Mouse (Mus musculus) forebrain, embryonic 14.5 days (tissue): Measurements from ENCODE around the gene 1700061G19Rik. TPM values are rescaled to one million over a fixed set of nuclear protein-coding genes. Genes with fewer than 3 reads are reported as not detected.
A peak's percentile ranks its signal among the peaks of the same experiment; 100 is the strongest.
"Not testable (repeated sequence)": the region's sequence is repeated elsewhere in the genome, so short reads cannot be mapped to it uniquely, and the experiment has no call there.

ENCODE experiments used
- ATAC-seq: fragments of 200-750 bp; cut with Nextera tagmentation; 2 replicates; pipeline ENCODE4 v1.8.0; 2017; ENCODE audit warnings: mild to moderate bottlenecking, moderate library complexity
- DNase-seq: peaks from one replicate; pipeline ENCODE4 v3.0.0-alpha.2; 2015; ENCODE audit warnings: low spot score
- H3K27ac ChIP-seq: fragments of 300-500 bp; sonication (generic); 2 replicates; pipeline ENCODE4 v1.5.1; 2014; ENCODE audit warnings: low read depth, mild to moderate bottlenecking, control low read depth, low read length, moderate library complexity
- H3K27me3 ChIP-seq: fragments of 300-500 bp; sonication (generic); replicated peaks from 2 replicates; pipeline ENCODE4 v1.6.1; 2014; ENCODE audit warnings: low read length, control low read depth, mixed read lengths; ENCODE audit not compliant: control insufficient read depth, insufficient read depth
- H3K36me3 ChIP-seq: fragments of 300-500 bp; sonication (generic); 2 replicates; pipeline ENCODE4 v1.6.1; 2014; ENCODE audit warnings: low read length, control low read depth; ENCODE audit not compliant: control insufficient read depth, insufficient read depth
- H3K4me1 ChIP-seq: fragments of 300-500 bp; sonication (generic); 2 replicates; pipeline ENCODE4 v1.6.1; 2014; ENCODE audit warnings: antibody characterized with exemption, low read length, control low read depth; ENCODE audit not compliant: control insufficient read depth, insufficient read depth
- H3K4me2 ChIP-seq: fragments of 300-500 bp; sonication (generic); 2 replicates; pipeline ENCODE4 v1.6.1; 2014; ENCODE audit warnings: mild to moderate bottlenecking, control low read depth, low read length
- H3K4me3 ChIP-seq: fragments of 300-500 bp; sonication (generic); 2 replicates; pipeline ENCODE4 v1.5.1; 2014; ENCODE audit warnings: low read depth, low read length, control low read depth
- H3K9ac ChIP-seq: fragments of 300-500 bp; sonication (generic); 2 replicates; pipeline ENCODE4 v1.6.1; 2014; ENCODE audit warnings: mild to moderate bottlenecking, low read length, control low read depth, moderate library complexity
- H3K9me3 ChIP-seq: fragments of 300-500 bp; sonication (generic); replicated peaks from 2 replicates; pipeline ENCODE4 v1.6.1; 2016; ENCODE audit warnings: low read length, control low read depth, mixed read lengths; ENCODE audit not compliant: control insufficient read depth
- WGBS: fragments of 180-500 bp; shearing (Covaris S2); extraction: QIAGEN DNeasy Blood & Tissue Kit; methylation state at CpG from one replicate; pipeline ENCODE4 v1.1.7; 2014; 5-methylcytosine and 5-hydroxymethylcytosine counted together
- polyA plus RNA-seq: library from polyadenylated mRNA; unstranded; fragments of >200 nt; fragmentation: Nextera tagmentation; extraction: Ambion mirVana; gene quantifications from 2 replicates; pipeline ENCODE4 v1.2.1, GENCODE M21; 2014

The 1700061G19Rik gene
- polyA plus RNA-seq, 1 experiment from 2014 or later, result 0.08 TPM

GRCm38 (mm10) chr17:56897630-56898195, 22.4 kb downstream of the 1700061G19Rik start:
- H3K36me3 ChIP-seq, result peaks cover 92% of the 10 kb centered on the region
- H3K27ac ChIP-seq, result peak overlapping the region; percentile 78
- no peak overlapping the region for H3K4me2 ChIP-seq
- ATAC-seq, result peak; percentile 63
- 85% methylated on average over 7 of the region's 7 CpGs for WGBS
- H3K9me3 ChIP-seq, result no peaks in the 10 kb centered on the region
- peak overlapping the region; percentile 21; the same call in 1 of the 2 replicates for H3K9ac ChIP-seq
- peak; percentile 76 for DNase-seq
- no peak overlapping the region for H3K4me3 ChIP-seq
- no peaks in the 10 kb centered on the region for H3K27me3 ChIP-seq
- peaks cover 13% of the 10 kb centered on the region for H3K4me1 ChIP-seq

- no peak overlapping the region for H3K4me3 ChIP-seq
- no peak overlapping the region for H3K4me2 ChIP-seq
- no peaks in the 10 kb centered on the region for H3K9me3 ChIP-seq
- H3K27ac ChIP-seq, result no peak overlapping the region
- no peaks in the 10 kb centered on the region for H3K27me3 ChIP-seq
- peaks cover 88% of the 10 kb centered on the region for H3K36me3 ChIP-seq
- DNase-seq (no peak), ATAC-seq (no peak)
- WGBS, result 86% methylated on average over 5 of the region's 5 CpGs
- H3K4me1 ChIP-seq, result no peaks in the 10 kb centered on the region
- H3K9ac ChIP-seq, result no peak overlapping the region
Measured at GRCm38 (mm10) chr17:56902698-56903097, 27.4 kb downstream of the 1700061G19Rik start.

GRCm38 (mm10) chr17:56906166-56906565, 30.9 kb downstream of the 1700061G19Rik start:
- ATAC-seq (no peak), DNase-seq (no peak)
- no peak overlapping the region for H3K27ac ChIP-seq
- H3K27me3 ChIP-seq, result no peaks in the 10 kb centered on the region
- H3K4me2 ChIP-seq, result no peak overlapping the region
- 92% methylated on average over 3 of the region's 3 CpGs for WGBS
- no peak overlapping the region for H3K9ac ChIP-seq
- no peak overlapping the region for H3K4me3 ChIP-seq
- peaks cover 80% of the 10 kb centered on the region for H3K36me3 ChIP-seq
- no peaks in the 10 kb centered on the region for H3K9me3 ChIP-seq
- H3K4me1 ChIP-seq, result no peaks in the 10 kb centered on the region

- H3K4me2 ChIP-seq, result no peak overlapping the region
- no peak for ATAC-seq
- H3K9me3 ChIP-seq, result no peaks in the 10 kb centered on the region
- no peaks in the 10 kb centered on the region for H3K4me1 ChIP-seq
- H3K36me3 ChIP-seq, result peaks cover 79% of the 10 kb centered on the region
- no peaks in the 10 kb centered on the region for H3K27me3 ChIP-seq
- WGBS, result 94% methylated on average over 5 of the region's 5 CpGs
- H3K4me3 ChIP-seq, result no peak overlapping the region
- no peak for DNase-seq
- H3K27ac ChIP-seq, result no peak overlapping the region
- H3K9ac ChIP-seq, result no peak overlapping the region
Measured at GRCm38 (mm10) chr17:56907096-56907495, 31.8 kb downstream of the 1700061G19Rik start.

GRCm38 (mm10) chr17:56907887-56908286, 32.6 kb downstream of the 1700061G19Rik start:
- Histone ChIP-seq H3K27me3 (no peaks in the 10 kb centered on the region), H3K27ac (no peak overlapping the region), H3K4me2 (no peak overlapping the region), H3K36me3 (peaks cover 78% of the 10 kb centered on the region), H3K4me1 (no peaks in the 10 kb centered on the region), H3K9me3 (no peaks in the 10 kb centered on the region), H3K9ac (no peak overlapping the region), H3K4me3 (no peak overlapping the region)
- WGBS, result 90% methylated on average over 9 of the region's 9 CpGs
- ATAC-seq (no peak), DNase-seq (no peak)

GRCm38 (mm10) chr17:56909764-56910163, 34.5 kb downstream of the 1700061G19Rik start:
- WGBS, result 82% methylated on average over 2 of the region's 2 CpGs
- DNase-seq, result not testable (repeated sequence)

GRCm38 (mm10) chr17:56913023-56913422, 37.7 kb downstream of the 1700061G19Rik start:
- H3K4me1 ChIP-seq, result no peaks in the 10 kb centered on the region
- DNase-seq (no peak), ATAC-seq (no peak)
- H3K27me3 ChIP-seq, result no peaks in the 10 kb centered on the region
- no peak overlapping the region for H3K9ac ChIP-seq
- no peak overlapping the region for H3K4me3 ChIP-seq
- no peaks in the 10 kb centered on the region for H3K9me3 ChIP-seq
- no peak overlapping the region for H3K4me2 ChIP-seq
- H3K27ac ChIP-seq, result no peak overlapping the region
- peaks cover 79% of the 10 kb centered on the region for H3K36me3 ChIP-seq
- WGBS, result 91% methylated on average over 3 of the region's 3 CpGs

More at GRCm38 (mm10) chr17:56909764-56910163, 34.5 kb downstream of the 1700061G19Rik start:
- not testable (repeated sequence) for H3K4me3 ChIP-seq, H3K9me3 ChIP-seq, H3K9ac ChIP-seq, H3K27ac ChIP-seq, H3K27me3 ChIP-seq, H3K4me2 ChIP-seq, ATAC-seq, H3K4me1 ChIP-seq
- peaks cover 80% of the 10 kb centered on the region for H3K36me3 ChIP-seq

- Histone ChIP-seq H3K27ac (no peak overlapping the region), H3K4me3 (no peak overlapping the region), H3K4me2 (no peak overlapping the region), H3K27me3 (no peaks in the 10 kb centered on the region), H3K9ac (no peak overlapping the region), H3K4me1 (no peaks in the 10 kb centered on the region), H3K9me3 (no peaks in the 10 kb centered on the region), H3K36me3 (peaks cover 80% of the 10 kb centered on the region)
- DNase-seq (no peak), ATAC-seq (no peak)
Measured at GRCm38 (mm10) chr17:56913444-56913843, 38.2 kb downstream of the 1700061G19Rik start.

- no peak overlapping the region for H3K4me3 ChIP-seq
Measured at GRCm38 (mm10) chr17:56917166-56917565, 41.9 kb downstream of the 1700061G19Rik start.

More at GRCm38 (mm10) chr17:56917166-56917565, 41.9 kb downstream of the 1700061G19Rik start:
- Histone ChIP-seq H3K27ac (no peak overlapping the region), H3K27me3 (no peaks in the 10 kb centered on the region), H3K4me2 (no peak overlapping the region), H3K9me3 (no peaks in the 10 kb centered on the region), H3K4me1 (no peaks in the 10 kb centered on the region), H3K36me3 (peaks cover 81% of the 10 kb centered on the region), H3K9ac (no peak overlapping the region)
- DNase-seq (no peak), ATAC-seq (no peak)
- 93% methylated on average over 2 of the region's 2 CpGs for WGBS
